Mouse (Mus musculus) kidney, postnatal 25 days (tissue): ENCODE measurements around the gene Thra.
"Not testable (repeated sequence)": the region's sequence is repeated elsewhere in the genome, so short reads cannot be mapped to it uniquely, and the experiment has no call there.

Experiments
- DNase-seq, 2 experiments: peaks; one replicate each; pipeline ENCODE4 v3.0.0; 2021; ENCODE audit warnings: mixed read lengths in 2 of 2

Thra gene

DNA sequence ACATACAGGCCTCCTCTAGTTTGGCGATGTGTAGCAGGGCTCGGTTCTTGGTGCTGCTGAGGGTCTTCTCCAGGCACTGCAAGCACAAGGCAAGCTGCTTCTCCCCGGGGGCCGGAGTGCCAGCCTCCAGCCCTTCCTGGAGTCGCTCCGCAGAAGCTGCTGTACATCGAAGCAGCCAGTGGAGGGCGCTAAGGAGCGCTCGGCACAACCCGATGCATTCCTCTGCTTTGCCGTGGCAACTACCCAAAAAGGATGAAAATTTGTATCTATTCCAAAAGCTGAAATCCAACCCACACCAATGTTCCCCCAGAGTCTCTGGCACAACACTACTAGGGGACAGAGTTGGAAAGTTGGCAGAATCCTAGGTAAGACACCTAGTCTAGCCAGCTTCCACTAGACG lies 22.5 kb upstream of the Thra start:
- peak; percentile 71 to 77 for DNase-seq

DNA sequence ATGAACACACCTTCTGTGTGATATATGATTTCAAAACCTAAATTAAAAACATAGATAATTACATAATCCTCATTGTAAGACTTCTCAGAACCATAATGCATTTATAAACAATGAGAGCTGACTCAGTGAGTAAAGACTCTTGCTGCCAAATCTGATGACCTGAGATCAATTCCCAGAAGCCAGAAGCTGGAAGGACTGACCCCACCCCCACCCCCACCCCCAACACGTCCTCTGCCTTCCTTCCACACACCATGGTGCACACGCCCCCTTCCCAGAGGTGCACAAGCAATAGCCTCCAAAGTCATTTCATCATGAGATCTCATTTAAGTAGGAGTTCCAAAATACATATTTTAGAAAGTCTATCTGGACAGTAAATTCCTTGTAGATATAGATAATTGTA lies 19.7 kb upstream of the Thra start:
- DNase-seq: no peak

DNA sequence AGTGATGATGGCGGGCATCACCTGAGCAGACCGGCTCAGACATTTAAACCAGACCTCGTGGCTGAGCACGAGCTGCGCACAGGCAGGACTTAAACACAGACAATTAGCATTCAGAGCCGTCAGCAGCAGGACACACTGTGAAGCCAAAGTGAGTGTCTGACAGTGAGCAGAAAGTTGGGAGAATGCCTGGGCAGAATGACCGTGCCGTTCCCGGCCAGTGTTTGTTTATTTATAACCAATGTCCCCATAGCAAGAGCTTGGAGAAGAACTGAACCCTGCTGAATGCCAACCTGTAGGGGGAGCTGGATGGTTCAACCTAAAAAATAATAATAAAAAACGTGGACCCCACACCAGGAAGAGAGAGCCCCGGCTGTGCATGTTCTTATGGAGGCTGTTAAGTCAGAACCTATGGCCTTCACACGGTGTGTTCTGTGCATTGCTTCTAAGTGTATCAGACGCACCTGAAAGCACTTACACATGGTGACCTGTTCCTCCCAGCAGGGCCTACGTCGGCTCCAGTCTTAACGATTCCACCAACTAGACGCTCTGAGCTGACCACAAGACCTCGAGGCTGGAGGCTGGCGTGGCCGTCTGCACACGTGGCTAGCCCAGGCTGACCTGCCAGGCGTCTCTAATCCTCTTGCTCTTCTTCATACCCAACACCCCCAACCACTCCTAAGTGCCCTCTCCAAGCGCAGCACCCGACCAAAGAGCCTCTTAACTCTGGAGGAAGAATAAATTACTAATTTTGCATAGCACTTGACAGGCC lies 18.8 kb upstream of the Thra start:
- peak; percentile 75 to 82 for DNase-seq

DNA sequence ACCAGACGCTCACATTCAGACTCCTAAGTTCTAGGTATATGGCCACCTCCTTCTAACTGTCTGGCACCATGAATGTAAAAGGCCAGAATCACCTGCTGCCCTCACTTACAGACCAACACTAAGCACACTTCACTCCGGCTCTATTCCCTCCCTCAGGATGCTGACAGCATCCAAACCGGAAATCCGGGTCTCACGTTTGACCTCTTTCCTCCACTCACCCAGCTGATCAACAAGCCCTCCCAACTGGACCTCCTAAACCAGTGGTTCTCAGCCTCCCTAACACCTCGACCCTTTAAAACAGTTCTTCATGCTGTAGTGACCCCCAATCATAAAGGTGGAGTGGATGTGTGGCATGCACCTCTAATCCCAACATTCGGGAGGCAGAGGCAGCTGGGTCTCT lies 17.3 kb upstream of the Thra start:
- DNase-seq: peak; percentile 35 to 43

DNA sequence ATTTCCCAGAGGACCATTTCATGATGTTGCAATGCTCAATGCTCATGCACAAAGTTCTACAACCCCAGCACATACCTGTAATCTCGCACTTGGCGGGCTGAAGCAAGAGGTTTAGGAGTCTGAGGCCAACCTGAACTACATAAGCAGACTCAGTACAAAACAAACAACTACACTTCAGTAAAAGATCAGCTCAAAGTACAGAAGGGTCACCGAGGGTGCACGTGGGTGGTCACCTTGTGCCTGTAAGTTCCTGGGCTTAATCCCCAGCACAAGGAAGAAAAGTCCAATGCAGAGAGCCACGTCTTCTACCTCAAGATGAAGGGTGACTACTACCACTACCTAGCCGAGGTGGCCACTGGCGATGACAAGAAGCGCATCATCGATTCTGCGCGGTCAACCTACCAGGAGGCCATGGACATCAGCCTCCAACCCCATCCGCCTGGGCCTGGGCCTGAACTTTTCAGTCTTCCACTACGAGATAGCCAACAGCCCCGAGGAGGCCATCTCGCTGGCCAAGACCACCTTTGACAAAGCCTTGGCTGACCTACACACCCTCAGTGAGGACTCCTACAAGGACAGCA lies 14.4 kb upstream of the Thra start:
- DNase-seq: peak in 1 of 2 experiments; percentile 63

DNA sequence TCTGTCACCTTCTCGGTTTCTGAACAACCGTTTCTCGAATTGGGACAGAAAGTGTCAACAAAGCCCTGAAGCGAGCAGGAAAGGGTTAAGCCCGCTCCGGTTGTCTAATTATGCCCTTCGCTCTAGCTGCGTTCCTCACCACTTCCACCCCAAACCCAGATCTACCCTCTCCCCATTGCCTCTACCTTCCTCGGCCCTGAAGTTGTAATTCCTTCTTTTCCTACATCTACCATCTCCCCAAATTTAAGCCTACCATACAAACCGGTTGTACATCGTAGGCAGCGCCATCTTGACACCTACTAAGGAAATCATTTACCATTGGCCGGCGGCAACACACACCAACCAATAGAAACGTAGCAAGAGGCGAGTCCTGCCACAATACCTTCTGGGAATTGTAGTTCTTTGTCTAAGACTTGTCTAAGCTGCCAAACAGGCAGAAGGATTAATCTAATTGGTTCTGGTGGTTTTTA lies 11.3 kb upstream of the Thra start, which contains the start of gene Med24:
Gene Med24 (minus strand): TSS at position 317 of the 470 bp plus-strand sequence.
- DNase-seq: peak; percentile 90 to 94

DNA sequence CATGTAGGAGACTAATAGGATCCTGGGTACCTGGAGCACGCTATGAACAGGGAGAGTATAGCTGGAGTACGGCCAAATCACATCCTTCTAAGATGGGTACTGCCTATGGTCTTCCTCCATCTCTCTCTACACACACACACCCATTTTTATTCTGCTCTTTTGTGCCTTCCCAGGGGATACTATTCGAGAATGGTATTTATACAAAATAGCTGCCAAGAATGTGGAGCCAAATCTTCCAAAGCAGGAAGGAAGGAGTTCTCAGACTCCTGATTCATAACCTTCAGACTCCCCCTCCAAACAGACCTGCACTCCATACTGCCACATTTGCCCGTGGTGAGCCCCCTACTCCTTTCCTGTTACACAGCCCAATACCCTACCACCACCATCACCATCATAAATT lies 9.7 kb upstream of the Thra start:
- no peak for DNase-seq

DNA sequence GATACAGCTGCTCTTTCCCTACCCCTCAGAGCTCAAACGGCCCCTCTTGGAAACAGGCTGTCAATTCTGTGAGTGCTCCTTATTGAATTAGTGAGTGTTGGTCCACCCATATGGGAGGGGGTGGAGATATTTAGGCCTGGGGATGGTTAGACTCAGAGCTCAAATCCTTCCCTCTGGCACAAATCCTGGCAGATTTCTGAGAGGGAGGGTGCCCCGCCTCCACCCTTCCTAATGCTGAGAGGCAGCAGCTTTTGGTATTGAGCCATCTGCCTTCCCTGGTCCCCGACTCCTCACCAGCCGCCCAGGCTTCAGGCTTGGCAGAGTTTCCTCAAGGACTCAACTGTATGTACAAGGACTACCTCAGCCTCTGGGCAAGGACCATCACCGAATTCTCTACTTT lies 9.3 kb upstream of the Thra start:
- DNase-seq: peak; percentile 33 to 40

DNA sequence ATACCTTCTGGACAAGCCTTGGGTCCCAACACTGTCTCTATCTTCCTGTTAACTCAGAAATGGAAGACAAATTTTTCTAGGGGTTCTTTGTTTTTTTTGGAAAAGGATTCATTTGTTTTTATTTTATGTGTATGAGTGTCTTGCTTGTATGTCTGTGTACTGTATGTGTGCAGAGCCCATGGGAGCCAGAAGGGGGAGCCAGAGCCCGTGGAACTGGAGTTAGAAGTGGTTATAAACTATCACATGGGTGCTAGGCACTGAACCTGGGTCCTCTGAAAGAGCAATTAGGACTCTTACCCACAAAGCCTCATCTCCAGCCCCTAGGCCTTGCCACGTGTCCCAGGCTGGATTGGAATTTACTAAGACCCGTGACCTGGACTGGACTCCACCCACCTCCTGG lies 6.4 kb upstream of the Thra start:
- no peak for DNase-seq

DNA sequence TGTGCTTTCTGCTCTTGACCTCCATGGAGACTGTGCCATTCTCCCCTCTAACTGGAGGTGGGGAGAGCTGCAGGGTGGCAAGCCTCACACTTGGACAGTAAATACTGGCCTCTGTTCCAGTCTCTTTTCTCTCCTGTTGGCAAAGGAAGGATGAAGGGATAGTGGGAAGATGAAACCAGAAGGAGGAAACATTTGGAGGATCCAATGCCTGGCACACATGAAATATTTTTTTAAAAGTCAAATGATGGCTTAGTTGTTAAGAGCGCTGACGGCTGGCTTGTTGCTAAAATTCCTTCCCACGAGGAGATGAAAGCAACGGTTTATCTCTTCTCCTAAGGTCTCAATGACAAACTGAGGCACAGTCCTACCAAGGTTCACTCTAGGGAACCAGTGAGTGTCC lies 5.3 kb upstream of the Thra start:
- DNase-seq: no peak

DNA sequence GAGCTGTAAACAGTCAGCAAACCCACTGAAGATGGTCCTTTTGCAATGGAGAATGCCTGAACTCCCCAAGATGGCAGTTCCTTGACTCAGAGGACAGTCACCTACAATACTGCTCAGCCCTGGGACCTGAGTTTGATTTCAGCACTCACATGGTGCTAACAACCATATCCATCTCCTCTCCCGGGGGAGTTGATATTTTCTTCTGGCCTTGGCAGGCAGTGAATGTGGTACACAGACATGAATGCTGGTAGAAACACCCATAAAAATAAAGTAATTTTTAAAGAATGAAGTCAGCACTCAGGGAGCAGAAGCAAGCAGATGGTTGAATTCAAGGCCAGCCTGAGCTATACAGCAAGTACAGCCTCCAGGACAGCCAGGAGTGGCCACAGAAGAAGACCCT lies 4.3 kb upstream of the Thra start:
- no peak for DNase-seq

DNA sequence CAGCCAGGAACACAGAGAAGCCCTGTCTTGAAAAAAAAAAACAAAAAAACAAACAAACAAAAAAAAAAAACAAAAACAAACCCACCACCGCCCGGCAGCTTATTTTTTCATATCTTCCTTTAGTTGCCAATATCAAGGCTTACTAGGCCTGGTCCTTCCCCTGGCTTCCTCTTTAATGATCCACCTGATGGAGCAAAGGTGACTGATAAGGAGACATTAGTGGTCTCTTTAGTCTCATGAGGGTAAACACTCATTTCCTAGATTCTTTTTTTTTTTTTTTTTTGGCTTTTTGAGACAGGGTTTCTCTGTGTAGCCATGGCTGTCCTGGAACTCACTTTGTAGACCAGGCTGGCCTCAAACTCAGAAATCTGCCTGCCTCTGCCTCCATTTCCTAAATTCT lies 3.2 kb upstream of the Thra start:
- DNase-seq: not testable (repeated sequence)

DNA sequence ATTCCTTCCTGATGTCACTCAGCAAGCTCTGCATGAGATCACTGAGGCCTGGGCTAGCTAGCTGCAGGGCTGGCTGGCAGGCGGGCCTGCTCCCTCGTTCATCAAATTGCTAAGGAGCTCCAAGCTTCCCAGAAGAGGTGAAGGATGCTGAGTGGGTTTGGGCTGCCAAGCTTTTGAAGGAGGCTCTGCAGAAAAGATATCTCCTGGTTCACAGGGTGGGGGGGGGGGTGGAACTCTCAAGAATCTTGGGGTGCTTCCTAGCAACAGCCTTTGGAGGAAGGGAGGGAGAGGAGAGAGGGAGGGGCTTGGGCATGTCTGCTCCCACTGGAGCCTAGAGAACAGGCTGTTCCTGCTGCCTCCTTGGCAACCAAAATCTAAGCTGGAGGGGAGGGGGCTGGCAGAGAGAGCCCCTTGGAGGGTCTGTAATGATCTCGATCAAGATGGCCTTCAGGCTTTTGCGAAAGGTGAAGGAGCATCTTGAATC lies 2.0 kb upstream of the Thra start:
- peak in 1 of 2 experiments; percentile 30 for DNase-seq

DNA sequence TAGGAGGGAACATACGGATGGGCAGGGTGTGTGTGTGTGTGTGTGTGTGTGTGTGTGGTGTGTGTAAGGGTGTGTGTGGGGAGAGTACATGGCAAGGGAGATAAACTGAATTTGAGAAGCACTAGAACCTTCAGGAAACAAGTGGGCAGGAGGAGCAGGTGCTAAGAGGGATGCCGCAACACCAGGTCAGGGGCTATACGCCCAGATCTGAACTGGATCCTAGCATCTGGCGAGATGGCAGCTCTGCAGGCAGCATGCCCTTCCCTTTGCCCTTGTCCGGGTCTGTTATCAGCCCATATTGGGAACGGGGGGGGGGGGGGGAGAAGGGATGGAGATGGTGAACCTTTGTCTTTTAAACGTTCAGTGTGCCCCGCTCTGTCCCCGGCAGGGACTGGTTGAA lies 1.5 kb upstream of the Thra start:
- DNase-seq: peak in 1 of 2 experiments; percentile 30

DNA sequence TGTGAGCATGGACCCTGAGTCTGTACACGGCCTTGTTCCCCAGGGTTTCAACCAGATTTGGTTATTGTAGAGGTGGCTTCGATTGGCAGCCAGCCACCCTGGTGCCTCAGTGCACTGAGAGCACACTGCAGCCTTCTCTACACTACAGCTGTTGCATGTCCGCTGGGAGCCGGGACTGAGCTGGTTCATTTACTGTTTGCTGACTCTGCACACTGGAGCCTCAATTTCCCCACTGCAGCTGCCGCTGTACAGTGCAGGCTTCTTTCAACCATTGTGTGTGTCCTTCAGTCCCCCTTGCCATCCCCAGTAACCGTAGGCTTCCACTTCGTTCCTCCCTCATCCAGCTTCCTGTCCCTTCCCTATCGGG lies 429 bp upstream of the Thra start:
- DNase-seq: peak; percentile 24 to 39

DNA sequence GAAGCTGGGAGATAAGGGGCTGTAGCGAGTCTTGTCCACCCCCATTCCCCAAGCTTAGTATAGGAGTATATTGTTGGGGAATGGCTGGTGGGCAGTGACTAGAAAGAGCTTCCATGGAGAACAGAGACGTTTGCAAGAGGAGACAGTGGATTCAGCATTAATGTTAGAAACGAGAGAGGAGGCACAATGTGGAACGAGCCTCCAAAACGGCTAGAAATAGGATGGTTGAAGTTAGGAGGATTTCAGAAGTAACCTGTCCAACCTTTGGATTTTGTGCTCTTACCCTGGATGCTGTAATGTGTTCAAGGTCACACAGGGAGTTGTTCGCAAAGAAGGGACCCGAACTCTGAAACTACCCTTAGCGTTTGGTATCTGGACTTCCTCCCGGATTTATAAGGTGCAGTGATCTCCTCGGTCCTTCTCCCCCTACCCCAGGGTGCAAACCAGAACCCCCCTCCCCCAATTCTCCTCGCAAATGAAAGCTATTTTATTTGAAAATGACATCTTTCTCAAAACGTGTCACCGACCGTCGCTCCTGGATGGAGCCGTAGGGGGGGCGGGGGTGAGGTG lies 698 bp downstream of the Thra start:
- no peak for DNase-seq

DNA sequence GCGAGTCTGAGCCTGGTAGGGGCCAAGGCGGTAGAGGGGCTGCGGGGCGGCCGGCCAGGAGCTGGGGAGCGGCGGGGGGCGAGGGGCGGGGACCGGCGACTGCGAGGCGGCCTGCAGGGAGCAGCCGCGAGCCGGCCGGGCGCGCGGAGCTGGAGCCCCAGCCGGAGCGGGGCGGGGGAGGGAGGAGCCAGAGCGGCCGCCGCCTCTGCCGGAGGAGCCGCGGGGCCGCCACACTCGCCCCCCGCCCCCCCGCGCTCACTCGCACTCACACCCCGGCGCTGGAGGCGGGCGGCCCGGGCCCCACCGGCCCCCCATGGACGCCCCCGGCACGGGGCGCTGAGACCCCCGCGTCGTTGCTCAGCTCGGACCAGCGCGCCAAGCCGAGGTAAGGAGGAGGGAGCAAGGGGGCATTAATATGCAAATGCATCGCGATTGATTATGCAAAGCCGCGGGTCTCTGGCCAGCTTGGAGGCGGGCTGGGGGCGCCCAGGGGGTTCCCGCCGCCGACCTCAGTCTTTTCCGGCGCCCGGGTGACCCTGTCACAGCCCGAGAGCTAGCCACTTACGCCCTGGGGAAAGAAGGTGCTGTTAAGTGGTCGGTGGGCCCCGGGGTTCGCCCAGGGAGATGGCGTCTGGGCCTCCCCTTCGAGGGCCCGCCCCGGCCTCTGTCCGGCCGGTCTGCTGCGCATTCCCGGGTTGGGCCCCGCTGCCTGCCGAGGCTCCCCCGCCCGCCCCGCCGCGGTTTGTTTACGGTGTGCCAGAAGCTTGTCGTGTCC lies 1.4 kb downstream of the Thra start:
- DNase-seq: peak; percentile 83 to 92

DNA sequence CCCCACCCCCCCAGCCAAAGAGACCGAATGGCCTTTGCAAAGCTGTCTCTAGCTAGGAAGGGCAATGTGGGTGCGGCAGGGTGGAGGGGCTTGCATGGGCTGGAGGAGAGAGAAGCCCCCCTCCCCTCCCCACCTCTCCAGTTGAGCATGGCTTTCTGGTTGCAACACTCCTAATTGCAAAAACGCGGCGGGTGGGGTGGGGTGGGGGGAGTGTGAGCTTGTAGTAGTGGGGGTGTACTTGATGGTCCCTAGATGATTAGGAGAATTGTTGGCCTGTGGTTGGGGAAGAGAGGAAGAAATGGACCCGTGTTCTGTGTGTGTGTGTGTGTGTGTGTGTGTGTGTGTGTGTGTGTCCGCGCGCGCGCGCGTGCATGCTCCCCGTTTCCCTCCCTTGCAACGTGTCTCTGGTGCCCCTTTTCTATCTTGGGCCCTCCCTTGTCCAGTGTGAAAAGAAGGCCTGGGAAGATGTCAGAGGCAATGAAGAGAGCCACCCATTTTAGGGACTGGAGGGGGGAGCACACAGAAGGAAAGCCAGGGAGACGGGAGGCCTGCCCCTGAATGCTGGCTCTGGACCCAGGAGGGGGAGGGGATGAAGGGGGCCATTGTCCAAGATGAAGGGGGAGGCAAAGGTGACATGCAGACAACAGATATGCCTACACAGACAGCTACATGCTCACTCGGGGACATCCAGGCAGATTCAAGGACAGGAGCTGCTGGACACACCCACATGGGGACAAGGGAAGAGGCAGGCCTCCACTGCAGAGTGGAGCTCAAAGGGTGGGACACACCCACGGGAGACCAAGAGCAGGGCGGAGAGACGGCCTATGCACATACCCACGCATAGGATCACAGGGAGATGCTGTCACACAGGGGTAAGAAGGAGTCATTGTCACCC lies 2.2 kb downstream of the Thra start:
- DNase-seq: peak; percentile 45 to 64

DNA sequence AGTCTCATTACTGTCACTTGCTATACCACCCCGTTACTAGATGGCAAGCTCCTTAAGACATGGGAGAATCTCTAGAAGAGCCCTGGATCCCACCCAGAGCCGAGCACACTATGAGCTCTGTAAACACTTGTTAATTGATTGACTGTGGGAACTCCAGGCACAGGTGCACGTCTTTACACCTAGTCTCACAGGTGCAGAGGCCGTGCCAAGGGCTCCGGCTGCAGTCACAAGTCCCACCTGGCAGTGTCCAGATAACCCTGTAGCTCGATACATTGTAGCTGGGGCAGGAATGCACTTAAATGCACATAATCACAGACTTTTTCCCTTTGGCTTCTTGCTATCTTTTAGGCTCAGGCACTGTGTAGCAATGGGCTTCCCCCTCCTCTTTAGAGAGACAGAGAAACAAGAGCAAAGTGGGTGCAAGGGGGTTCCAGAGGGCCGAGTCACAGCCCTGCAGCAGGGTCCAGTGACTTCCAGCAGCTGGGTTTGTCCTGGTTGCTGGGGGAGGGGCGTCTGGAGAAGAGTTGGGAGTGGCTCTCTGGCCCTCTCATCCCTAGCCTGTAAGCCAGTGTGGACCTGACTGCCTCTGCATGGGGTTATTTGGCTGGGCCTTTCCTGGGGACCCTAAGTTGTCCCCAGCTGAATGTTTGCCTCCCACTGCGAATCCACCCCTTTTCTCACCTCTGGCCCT lies 3.4 kb downstream of the Thra start:
- peak; percentile 80 to 89 for DNase-seq

DNA sequence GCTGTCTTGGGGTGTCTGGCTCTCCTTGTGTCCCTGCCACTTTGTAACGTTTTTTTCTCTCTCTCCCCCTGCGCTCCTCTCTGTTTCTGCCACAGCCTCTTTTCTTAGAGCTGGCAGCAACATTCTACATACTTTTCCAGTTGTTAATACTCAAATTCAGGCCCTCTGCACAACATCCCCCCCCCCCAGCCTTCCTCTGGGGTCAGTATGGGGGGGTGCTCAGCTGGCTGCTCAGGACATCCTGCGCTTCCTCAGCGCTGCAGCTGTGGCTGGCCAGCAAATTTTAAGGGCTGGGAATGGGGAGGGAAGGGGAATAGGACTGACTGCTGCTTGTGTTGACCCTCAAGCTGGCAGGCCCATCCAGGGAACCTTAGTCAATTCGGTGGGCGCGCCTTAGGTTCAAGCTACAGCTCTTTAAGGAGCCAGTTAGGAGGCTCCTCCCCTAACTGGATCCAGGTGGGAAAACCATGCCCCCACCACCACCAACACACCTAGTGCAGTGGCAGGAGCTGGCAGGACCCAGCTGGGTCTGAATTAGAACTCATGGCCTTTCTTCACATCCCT lies 4.1 kb downstream of the Thra start:
- DNase-seq: peak; percentile 51 to 66
